Mouse (Mus musculus) limb, embryonic 15.5 days (tissue): Measurements from ENCODE around the gene Srgn. TPM values are rescaled to one million over a fixed set of nuclear protein-coding genes. Genes with fewer than 3 reads are reported as not detected.
"Not testable (repeated sequence)": the region's sequence is repeated elsewhere in the genome, so short reads cannot be mapped to it uniquely, and the experiment has no call there.

Experiments used
- ATAC-seq: fragments of 200-750 bp; cut with Nextera tagmentation; 2 replicates; pipeline ENCODE4 v1.8.0; 2017; ENCODE audit warnings: low read depth, moderate TSS enrichment; ENCODE audit not compliant: insufficient number of reproducible peaks, low FRiP score, low TSS enrichment
- H3K27ac ChIP-seq: fragments of 300-500 bp; sonication (generic); 2 replicates; pipeline ENCODE4 v1.5.1; 2015; ENCODE audit warnings: moderate library complexity, mild to moderate bottlenecking, inconsistent platforms
- H3K27me3 ChIP-seq: fragments of 300-500 bp; sonication (generic); 2 replicates; pipeline ENCODE4 v1.6.1; 2015; ENCODE audit warnings: inconsistent platforms
- H3K36me3 ChIP-seq: fragments of 300-500 bp; sonication (generic); 2 replicates; pipeline ENCODE4 v1.6.1; 2015; ENCODE audit warnings: inconsistent platforms
- H3K4me1 ChIP-seq: fragments of 300-500 bp; sonication (generic); 2 replicates; pipeline ENCODE4 v1.6.1; 2015; ENCODE audit warnings: inconsistent platforms
- H3K4me2 ChIP-seq: fragments of 300-500 bp; sonication (generic); 2 replicates; pipeline ENCODE4 v1.6.1; 2015; ENCODE audit warnings: mild to moderate bottlenecking, inconsistent platforms
- H3K4me3 ChIP-seq: fragments of 300-500 bp; sonication (generic); 2 replicates; pipeline ENCODE4 v1.5.1; 2015; ENCODE audit warnings: mild to moderate bottlenecking, inconsistent platforms
- H3K9ac ChIP-seq: fragments of 300-500 bp; sonication (generic); 2 replicates; pipeline ENCODE4 v1.6.1; 2015; ENCODE audit warnings: inconsistent platforms
- H3K9me3 ChIP-seq: fragments of 300-500 bp; sonication (generic); 2 replicates; pipeline ENCODE4 v1.6.1; 2016; ENCODE audit warnings: inconsistent platforms
- WGBS: fragments of 180-500 bp; shearing (Covaris S2); methylation state at CpG from one replicate; pipeline ENCODE4 v1.1.7; 2015; 5-methylcytosine and 5-hydroxymethylcytosine counted together
- polyA plus RNA-seq: library from polyadenylated mRNA; unstranded; fragments of >200 nt; fragmentation: Nextera tagmentation; extraction: Ambion mirVana; gene quantifications from 2 replicates; pipeline ENCODE4 v1.2.1, GENCODE M21; 2015

The Srgn gene
- polyA plus RNA-seq, 1 experiment from 2014 or later = 56.2 TPM

DNA sequence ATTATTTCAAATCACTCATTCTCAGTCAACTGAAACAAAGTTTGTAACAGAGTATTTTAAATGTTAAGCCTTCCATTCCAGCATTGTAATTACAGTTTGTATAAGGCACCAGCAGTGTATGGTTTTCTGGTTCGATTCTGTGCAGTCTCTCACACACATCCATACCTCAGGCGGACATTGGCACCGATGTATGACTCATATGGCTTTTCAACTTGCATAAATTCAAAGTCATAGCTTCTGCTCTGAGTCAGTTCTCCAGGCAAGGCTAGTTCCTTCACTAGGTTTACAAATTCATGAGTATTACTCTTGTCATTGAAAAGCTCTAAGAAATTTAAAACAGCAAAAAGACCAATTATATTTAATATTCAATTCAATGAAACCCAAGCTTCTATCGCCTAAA, 57.5 kb downstream of the Srgn start:
- no peak overlapping the region for H3K4me3 ChIP-seq
- H3K9ac ChIP-seq = no peak overlapping the region
- 87% methylated on average over 4 of the region's 4 CpGs for WGBS
- H3K27ac ChIP-seq = no peak overlapping the region
- no peak overlapping the region for H3K4me2 ChIP-seq
- H3K4me1 ChIP-seq = no peaks in the 10 kb centered on the region
- peaks cover 12% of the 10 kb centered on the region for H3K36me3 ChIP-seq
- no peaks in the 10 kb centered on the region for H3K27me3 ChIP-seq
- H3K9me3 ChIP-seq = no peaks in the 10 kb centered on the region
- ATAC-seq = no peak

DNA sequence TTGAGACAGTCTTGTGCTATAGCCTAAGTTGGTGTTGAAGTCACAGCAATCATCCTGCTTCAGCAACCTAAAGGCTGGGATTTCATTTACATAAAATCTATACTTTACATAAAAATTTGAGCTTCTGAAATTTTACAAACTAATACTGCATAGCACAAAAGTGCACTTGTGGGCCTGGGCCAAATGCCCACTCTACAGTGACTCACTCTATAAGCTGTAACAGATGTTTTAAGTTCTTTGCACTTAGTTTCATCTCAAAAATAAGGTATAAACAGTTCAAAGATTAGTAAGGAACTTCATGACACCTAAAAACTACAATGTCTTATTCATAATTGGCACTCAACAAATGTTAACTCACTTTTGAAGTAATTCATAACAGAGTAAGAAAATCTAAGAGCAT, 65.9 kb downstream of the Srgn start:
- no peak overlapping the region for H3K4me3 ChIP-seq
- no peak overlapping the region for H3K27ac ChIP-seq
- no peaks in the 10 kb centered on the region for H3K9me3 ChIP-seq
- ATAC-seq = no peak
- H3K4me1 ChIP-seq = no peaks in the 10 kb centered on the region
- H3K36me3 ChIP-seq = peaks cover 68% of the 10 kb centered on the region
- H3K9ac ChIP-seq = no peak overlapping the region
- H3K4me2 ChIP-seq = no peak overlapping the region
- no peaks in the 10 kb centered on the region for H3K27me3 ChIP-seq

DNA sequence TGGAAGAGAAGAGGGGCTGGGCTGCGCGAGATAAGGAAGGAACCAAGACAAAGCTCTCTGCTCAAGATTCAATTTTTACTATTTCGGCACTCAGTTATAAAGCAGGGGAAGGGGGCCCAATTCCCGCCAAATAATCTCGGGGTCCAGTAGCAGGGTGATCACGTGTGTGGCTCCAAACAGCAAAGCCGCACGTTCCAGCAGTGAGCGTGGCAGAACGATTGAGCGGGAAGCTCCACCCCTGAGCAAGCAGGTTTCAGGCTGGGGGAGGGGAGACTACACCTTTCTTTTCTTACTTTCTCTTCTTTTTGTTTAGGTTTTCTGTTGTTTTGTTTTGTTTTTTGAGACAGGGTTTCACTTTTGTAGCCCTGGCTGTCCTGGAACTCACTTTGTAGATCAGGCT, 75.2 kb downstream of the Srgn start:
- H3K4me1 ChIP-seq = peaks cover 16% of the 10 kb centered on the region
- not testable (repeated sequence) for ATAC-seq, H3K27me3 ChIP-seq, H3K9me3 ChIP-seq, H3K9ac ChIP-seq, H3K27ac ChIP-seq, H3K4me2 ChIP-seq, H3K4me3 ChIP-seq
- WGBS = 63% methylated on average over 11 of the region's 11 CpGs
- peaks cover 29% of the 10 kb centered on the region for H3K36me3 ChIP-seq

DNA sequence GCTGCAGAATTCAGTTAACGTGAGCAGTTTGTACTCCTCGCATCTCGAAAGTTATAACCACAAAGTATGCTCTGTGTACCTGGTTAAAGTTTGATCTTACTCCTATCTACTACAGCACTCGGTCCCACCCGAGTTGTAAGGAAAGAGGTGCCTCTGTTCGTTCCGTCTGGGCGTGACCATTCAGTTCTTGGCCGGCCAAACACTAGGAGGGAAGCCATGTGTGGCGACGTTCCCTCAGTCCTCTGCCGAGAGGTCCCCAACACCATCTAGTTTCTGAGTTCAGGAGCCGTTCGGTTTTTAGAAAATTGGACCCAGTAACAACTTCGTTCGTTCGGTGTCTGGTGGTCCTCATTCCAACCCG, 77.0 kb downstream of the Srgn start:
- H3K4me2 ChIP-seq = peak overlapping the region; percentile 71
- no peaks in the 10 kb centered on the region for H3K9me3 ChIP-seq
- 42% methylated on average over 18 of the region's 18 CpGs for WGBS
- peak overlapping the region; percentile 95 for H3K27ac ChIP-seq
- peak overlapping the region; percentile 99; the same call in 1 of the 2 replicates for H3K9ac ChIP-seq
- H3K4me3 ChIP-seq = peak overlapping the region; percentile 99
- H3K36me3 ChIP-seq = peaks cover 30% of the 10 kb centered on the region
- no peaks in the 10 kb centered on the region for H3K27me3 ChIP-seq
- no peak for ATAC-seq
- H3K4me1 ChIP-seq = peaks cover 16% of the 10 kb centered on the region

DNA sequence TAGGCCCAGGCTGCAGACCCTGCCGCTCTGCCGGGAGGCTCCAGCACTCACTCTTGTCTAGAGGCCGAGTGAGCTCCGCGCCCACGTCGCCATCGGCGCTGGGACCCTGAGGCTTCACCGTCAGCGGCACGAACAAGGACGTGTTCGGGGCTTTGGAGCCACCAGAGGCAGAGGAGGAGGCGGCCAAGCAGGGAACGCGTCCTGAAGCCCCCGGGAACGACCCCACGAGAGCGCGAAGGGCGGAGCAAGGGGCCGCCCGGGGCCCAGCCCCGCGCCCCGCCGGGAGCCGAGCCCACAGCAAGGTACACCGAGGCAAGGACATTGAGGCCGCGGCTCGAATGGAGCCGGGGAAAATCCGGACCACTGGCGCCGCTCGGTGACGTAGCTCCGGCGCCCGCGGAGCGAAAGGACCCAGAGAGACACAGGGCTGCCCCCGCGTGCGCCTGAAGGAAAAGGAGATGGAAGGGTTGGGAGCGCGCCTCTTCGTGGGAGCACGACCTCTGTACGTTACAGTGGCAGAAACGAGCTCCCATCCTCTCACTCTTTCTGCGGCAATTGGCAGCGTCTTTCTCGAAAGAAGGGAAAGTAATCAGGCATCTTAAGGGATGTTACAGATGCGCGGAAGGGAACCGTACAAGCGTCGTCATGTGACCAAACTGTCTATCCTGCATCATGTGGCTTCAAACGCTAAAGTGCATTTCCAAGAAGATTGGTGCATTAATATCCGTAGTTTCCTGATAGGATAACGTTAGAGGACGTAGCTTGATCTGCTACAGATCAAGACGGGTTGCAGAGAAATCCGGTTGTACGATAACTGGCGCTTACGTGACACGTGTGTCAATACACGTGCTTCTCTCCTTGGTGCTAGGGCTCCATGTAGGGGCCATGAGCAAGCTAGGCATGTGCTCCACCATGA, 77.6 kb downstream of the Srgn start, which contains the start of the genes 4930507D05Rik and Supv3l1:
TSS of gene 4930507D05Rik (plus strand) at position 126 of the 916 bp plus-strand sequence.
TSS of gene Supv3l1 (minus strand) at position 375 of the 916 bp plus-strand sequence.
- Histone ChIP-seq H3K27me3 (no peaks in the 10 kb centered on the region), H3K4me3 (peak within 1 kb of the TSS; percentile 99), H3K36me3 (peaks cover 33% of the 10 kb centered on the region), H3K9me3 (no peaks in the 10 kb centered on the region), H3K4me2 (peak within 1 kb of the TSS; percentile 71), H3K4me1 (peaks cover 16% of the 10 kb centered on the region), H3K27ac (peak within 1 kb of the TSS; percentile 95), H3K9ac (peak within 1 kb of the TSS; percentile 99)
- peak; percentile 86 for ATAC-seq
- WGBS = under 1% methylated on average over 73 of the region's 73 CpGs

Other genes starting within 250 kb of the Srgn start
- 48.8 and 48.9 TPM in 2 replicates for gene Hk1, start 147.5 kb downstream of the Srgn start, polyA plus RNA-seq
- gene Hkdc1, start 105.0 kb downstream of the Srgn start, polyA plus RNA-seq = 2.4 and 3.2 TPM in 2 replicates
- gene 4930507D05Rik, start 78.0 kb downstream of the Srgn start, polyA plus RNA-seq = 0.35 and 0.37 TPM in 2 replicates
- gene Supv3l1, start 77.7 kb downstream of the Srgn start, polyA plus RNA-seq = 22.6 and 22.8 TPM in 2 replicates
- gene Vps26a, start 40.6 kb downstream of the Srgn start, polyA plus RNA-seq = 75.1 and 76.1 TPM in 2 replicates
- 31.9 and 36.9 TPM in 2 replicates for gene Kif1bp, start 51.0 kb upstream of the Srgn start, polyA plus RNA-seq
- 17.4 and 18.3 TPM in 2 replicates for gene Ddx21, start 74.8 kb upstream of the Srgn start, polyA plus RNA-seq
- gene Ddx50, start 123.8 kb upstream of the Srgn start, polyA plus RNA-seq = 147 and 157 TPM in 2 replicates
- gene Stox1, start 198.7 kb upstream of the Srgn start, polyA plus RNA-seq = 1.1 and 1.4 TPM in 2 replicates